Mouse (Mus musculus) CD4-positive helper T cell, adult 2 months (primary cell): ENCODE measurements around the gene Ipo11.

ENCODE experiments used
- DNase-seq: peaks from one replicate; pipeline ENCODE4 v3.0.0-alpha.2; 2012; ENCODE audit warnings: low read depth, missing footprints, low spot score

Gene Ipo11

GRCm38 (mm10) chr13:106817066-106817465, 119.7 kb downstream of the Ipo11 start:
- DNase-seq: no peak

- DNase-seq: no peak
Observed at GRCm38 (mm10) chr13:106813519-106813918, 123.2 kb downstream of the Ipo11 start.

GRCm38 (mm10) chr13:106813087-106813486, 123.7 kb downstream of the Ipo11 start:
- DNase-seq: no peak

GRCm38 (mm10) chr13:106810156-106810555, 126.6 kb downstream of the Ipo11 start:
- no peak for DNase-seq

- DNase-seq: no peak
Observed at GRCm38 (mm10) chr13:106808821-106809220, 127.9 kb downstream of the Ipo11 start.

GRCm38 (mm10) chr13:106808315-106808714, 128.4 kb downstream of the Ipo11 start:
- no peak for DNase-seq

GRCm38 (mm10) chr13:106807303-106807702, 129.5 kb downstream of the Ipo11 start:
- DNase-seq: no peak

GRCm38 (mm10) chr13:106805146-106805545, 131.6 kb downstream of the Ipo11 start:
- DNase-seq: no peak

- DNase-seq: no peak
Observed at GRCm38 (mm10) chr13:106798026-106798425, 138.7 kb downstream of the Ipo11 start.

GRCm38 (mm10) chr13:106788817-106789216, 147.9 kb downstream of the Ipo11 start:
- DNase-seq: no peak

GRCm38 (mm10) chr13:106768807-106769206, 168.0 kb downstream of the Ipo11 start:
- DNase-seq: no peak

GRCm38 (mm10) chr13:106762611-106763010, 174.1 kb downstream of the Ipo11 start:
- DNase-seq: no peak

- no peak for DNase-seq
Observed at GRCm38 (mm10) chr13:106761661-106762060, 175.1 kb downstream of the Ipo11 start.

GRCm38 (mm10) chr13:106760232-106760875, 176.4 kb downstream of the Ipo11 start:
- no peak for DNase-seq

GRCm38 (mm10) chr13:106755892-106756291, 180.9 kb downstream of the Ipo11 start:
- DNase-seq: no peak

GRCm38 (mm10) chr13:106754216-106754615, 182.5 kb downstream of the Ipo11 start:
- no peak for DNase-seq

GRCm38 (mm10) chr13:106751951-106752350, 184.8 kb downstream of the Ipo11 start:
- no peak for DNase-seq

GRCm38 (mm10) chr13:106746823-106747222, 189.9 kb downstream of the Ipo11 start:
- DNase-seq: no peak

GRCm38 (mm10) chr13:106745201-106745600, 191.6 kb downstream of the Ipo11 start:
- DNase-seq: no peak
